Mouse (Mus musculus) urinary bladder, adult 18-20 months (tissue): ENCODE measurements around the gene 4931429L15Rik.

Experiments
- DNase-seq, 2 experiments: peaks; one replicate each; pipeline ENCODE4 v3.0.0; 2022; ENCODE audit warnings: low spot score in 2 of 2, mixed read lengths in 2 of 2

Gene 4931429L15Rik

DNA sequence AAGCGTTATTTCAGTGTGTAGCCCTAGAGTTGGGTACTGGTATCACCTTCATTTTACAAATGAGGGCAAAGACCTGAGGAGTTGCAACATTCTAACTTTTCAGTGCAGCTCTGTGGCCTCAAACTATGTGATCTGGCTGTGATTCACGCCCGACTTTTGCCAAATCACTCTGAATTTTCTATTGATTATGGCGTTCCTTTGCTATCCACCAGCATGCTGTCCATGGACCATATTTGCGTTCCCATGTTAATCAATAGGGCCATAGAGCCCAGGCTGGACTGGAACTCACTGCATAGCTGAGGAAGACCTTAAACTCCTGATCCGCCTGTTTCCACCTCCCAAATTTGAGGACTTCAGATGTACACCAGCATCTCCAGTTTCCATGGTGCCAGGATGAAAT is 60.7 kb downstream of the 4931429L15Rik start:
- DNase-seq = no peak

- no peak for DNase-seq
These were observed 62.2 kb downstream of the 4931429L15Rik start for GRCm38 (mm10) chr9:46257546-46257945.

DNA sequence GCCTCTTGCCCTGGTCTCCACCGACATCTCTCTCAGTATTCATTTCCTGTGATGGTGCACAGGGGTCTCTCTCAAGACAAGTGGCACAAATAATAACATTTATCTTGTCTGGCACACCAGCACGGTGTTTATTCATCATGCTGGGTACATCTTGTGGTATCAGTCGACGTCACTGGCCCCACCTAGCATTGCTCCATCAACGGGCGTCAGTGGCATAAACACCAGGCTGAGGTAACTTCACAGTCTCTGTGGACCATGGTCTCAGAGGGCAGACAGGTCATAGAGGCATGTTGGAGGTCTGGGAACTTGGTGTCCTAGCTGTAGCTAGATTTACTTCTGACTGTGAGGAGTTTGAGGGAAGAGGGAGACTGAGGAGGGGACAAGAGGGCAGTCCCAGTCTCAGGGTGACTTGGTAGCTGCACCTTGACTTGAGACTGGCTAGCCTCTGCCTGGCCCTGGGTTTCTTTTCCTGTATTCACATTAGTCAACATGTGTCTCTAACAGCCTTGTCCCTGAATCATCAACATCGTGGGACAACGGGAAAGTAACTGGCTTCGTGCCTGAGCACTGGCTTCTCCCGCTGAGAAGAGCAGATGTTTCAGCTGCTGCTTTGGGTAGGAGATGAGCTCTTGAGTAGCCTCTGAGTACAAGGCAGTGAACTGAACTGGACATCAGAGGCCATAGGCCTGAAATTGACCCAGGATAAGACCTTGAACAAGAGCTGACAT is 63.0 kb downstream of the 4931429L15Rik start:
- DNase-seq = no peak

DNA sequence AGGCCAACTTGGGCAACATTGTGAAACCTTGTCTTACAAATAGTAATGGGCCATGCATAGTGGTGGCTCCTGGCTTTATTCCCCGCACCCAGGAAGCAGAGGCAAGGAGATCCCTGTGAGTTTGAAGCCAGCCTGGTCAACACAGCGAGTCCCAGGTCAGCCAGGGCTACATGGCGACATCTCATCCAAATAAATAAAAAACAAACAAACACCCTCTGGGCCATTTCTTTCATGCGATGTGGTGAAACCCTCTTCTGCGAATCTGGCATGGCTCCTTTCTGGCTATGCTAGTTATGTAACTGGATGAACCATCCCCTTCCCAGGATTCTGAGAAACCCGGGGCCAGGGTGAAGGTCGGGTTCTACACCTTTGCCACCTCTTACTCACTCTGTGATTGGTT is 63.6 kb downstream of the 4931429L15Rik start:
- DNase-seq = no peak
